Mouse (Mus musculus): ENCODE data around the gene Umad1. TPM values are rescaled to one million over a fixed set of nuclear protein-coding genes. Genes with fewer than 3 reads are reported as not detected.

The Umad1 gene
- total RNA-seq, 2 experiments from 2014 or later = 10.2 to 10.4 TPM

Other genes starting within 250 kb of the Umad1 start
- 1 to 10 TPM; 1.0 to 1.4 TPM for gene Col28a1, start 66.7 kb upstream of the Umad1 start, total RNA-seq (2021)
- 10 to 100 TPM; 13.5 to 14.8 TPM for gene Mios, start 50.1 kb upstream of the Umad1 start, total RNA-seq (2021)
- gene Rpa3, start 115 bp upstream of the Umad1 start, total RNA-seq (2021) = 1 to 10 TPM; 8.6 to 9.7 TPM
- not detected for gene Gm45062, start 162 bp downstream of the Umad1 start, total RNA-seq (2021)